Mouse (Mus musculus) MEL (cell line): Measurements from ENCODE around the gene Qrich1.

Experiments used
- CTCF ChIP-seq, 3 experiments: IDR thresholded peaks in 2 of 3; conservative IDR thresholded peaks in 1 of 3; 2 replicates each; pipeline ENCODE4 v1.5.1; 2011 to 2012; ENCODE audit warnings: low read length in 3 of 3, low read depth in 2 of 3, mild to moderate bottlenecking in 2 of 3, improper control_type of control experiment in 1 of 3, inconsistent platforms in 1 of 3, mixed read lengths in 1 of 3, moderate library complexity in 1 of 3; ENCODE audit not compliant: control insufficient read depth in 1 of 3, insufficient read depth in 1 of 3, poor library complexity in 1 of 3, severe bottlenecking in 1 of 3
- EP300 ChIP-seq, 2 experiments: IDR thresholded peaks; 2 replicates each; pipeline ENCODE4 v1.6.1; 2011; ENCODE audit warnings: improper control_type of control experiment in 2 of 2, low read length in 2 of 2, low read depth in 1 of 2, mild to moderate bottlenecking in 1 of 2
- MAX ChIP-seq: IDR thresholded peaks from 2 replicates; pipeline ENCODE4 v1.6.1; 2011; ENCODE audit warnings: low read length, improper control_type of control experiment
- POLR2A ChIP-seq, 2 experiments: IDR thresholded peaks; 2 replicates each; pipeline ENCODE4 v1.6.1; 2011 to 2012; ENCODE audit warnings: low read length in 2 of 2, mild to moderate bottlenecking in 2 of 2, control low read depth in 1 of 2, improper control_type of control experiment in 1 of 2, low read depth in 1 of 2, moderate library complexity in 1 of 2; ENCODE audit not compliant: control insufficient read depth in 1 of 2, insufficient read depth in 1 of 2, poor library complexity in 1 of 2
- SMC3 ChIP-seq: IDR thresholded peaks from 2 replicates; pipeline ENCODE4 v1.6.1; 2011; ENCODE audit warnings: low read depth, low read length, improper control_type of control experiment

GRCm38 (mm10) chr9:108479241-108479640, 37.4 kb upstream of the Qrich1 start:
- TF ChIP-seq EP300 (IDR thresholded peaks at IDR 0.05; ENCODE audit: low read depth in 1 of 2, low read length in 2 of 2) (no peak), CTCF (IDR thresholded peaks at IDR 0.05 in 2 of 3, conservative IDR thresholded peaks at IDR 0.05 in 1 of 3; ENCODE audit: control insufficient read depth in 1 of 3, insufficient read depth in 1 of 3, low read depth in 2 of 3, low read length in 3 of 3, poor library complexity in 1 of 3, severe bottlenecking in 1 of 3) (no peak), MAX (no peak), POLR2A (IDR thresholded peaks at IDR 0.05; ENCODE audit: control insufficient read depth in 1 of 2, insufficient read depth in 1 of 2, low read depth in 1 of 2, low read length in 2 of 2, poor library complexity in 1 of 2) (no peak), SMC3 (no peak)
